Mouse (Mus musculus) liver, embryonic 13.5 days (tissue): ENCODE data around the gene Mrpl17. TPM values are rescaled to one million over a fixed set of nuclear protein-coding genes. Genes with fewer than 3 reads are reported as not detected.
"Not testable (repeated sequence)": the region's sequence is repeated elsewhere in the genome, so short reads cannot be mapped to it uniquely, and the experiment has no call there.

Experiments
- ATAC-seq: fragments of 200-750 bp; cut with Nextera tagmentation; 2 replicates; pipeline ENCODE4 v1.8.0; 2017; ENCODE audit warnings: low read depth, mild to moderate bottlenecking, moderate number of reproducible peaks, moderate library complexity
- DNase-seq: peaks from one replicate; pipeline ENCODE4 v3.0.0; 2022
- H3K27ac ChIP-seq: fragments of 300-500 bp; sonication (generic); 2 replicates; pipeline ENCODE4 v1.5.1; 2015; ENCODE audit warnings: moderate library complexity, mild to moderate bottlenecking, inconsistent platforms
- H3K27me3 ChIP-seq: fragments of 300-500 bp; sonication (generic); 2 replicates; pipeline ENCODE4 v1.6.1; 2015; ENCODE audit warnings: mild to moderate bottlenecking, inconsistent platforms
- H3K36me3 ChIP-seq: fragments of 300-500 bp; sonication (generic); 2 replicates; pipeline ENCODE4 v1.6.1; 2015; ENCODE audit warnings: mild to moderate bottlenecking, inconsistent platforms
- H3K4me1 ChIP-seq: fragments of 300-500 bp; sonication (generic); replicated peaks from 2 replicates; pipeline ENCODE4 v1.6.1; 2015; ENCODE audit warnings: inconsistent platforms
- H3K4me2 ChIP-seq: fragments of 300-500 bp; sonication (generic); 2 replicates; pipeline ENCODE4 v1.6.1; 2015; ENCODE audit warnings: inconsistent platforms, mild to moderate bottlenecking, moderate library complexity
- H3K4me3 ChIP-seq: fragments of 300-500 bp; sonication (generic); replicated peaks from 2 replicates; pipeline ENCODE4 v1.5.1; 2015; ENCODE audit warnings: mild to moderate bottlenecking, inconsistent platforms
- H3K9ac ChIP-seq: fragments of 300-500 bp; sonication (generic); 2 replicates; pipeline ENCODE4 v1.6.1; 2015; ENCODE audit warnings: mild to moderate bottlenecking, inconsistent platforms
- H3K9me3 ChIP-seq: fragments of 300-500 bp; sonication (generic); replicated peaks from 2 replicates; pipeline ENCODE4 v1.6.1; 2016; ENCODE audit warnings: inconsistent platforms
- whole genome bisulfite sequencing: fragments of 180-500 bp; shearing (Covaris S2); methylation state at CpG from one replicate; pipeline ENCODE4 v1.1.7; 2015; ENCODE audit not compliant: insufficient replicate concordance; 5-methylcytosine and 5-hydroxymethylcytosine counted together
- polyA plus RNA-seq: library from polyadenylated mRNA; unstranded; fragments of >200 nt; fragmentation: Nextera tagmentation; extraction: Ambion mirVana; gene quantifications from 2 replicates; pipeline ENCODE4 v1.2.1, GENCODE M21; 2015

Gene Mrpl17
- polyA plus RNA-seq: 302 and 319 TPM in 2 replicates

- peak; percentile 97 for ATAC-seq
- under 1% methylated on average over 48 of the region's 52 CpGs for WGBS
Measured at GRCm38 (mm10) chr7:105810877-105811489, at the start of gene Mrpl17. Mrpl17 (minus strand) TSS chr7:105811099.

DNA sequence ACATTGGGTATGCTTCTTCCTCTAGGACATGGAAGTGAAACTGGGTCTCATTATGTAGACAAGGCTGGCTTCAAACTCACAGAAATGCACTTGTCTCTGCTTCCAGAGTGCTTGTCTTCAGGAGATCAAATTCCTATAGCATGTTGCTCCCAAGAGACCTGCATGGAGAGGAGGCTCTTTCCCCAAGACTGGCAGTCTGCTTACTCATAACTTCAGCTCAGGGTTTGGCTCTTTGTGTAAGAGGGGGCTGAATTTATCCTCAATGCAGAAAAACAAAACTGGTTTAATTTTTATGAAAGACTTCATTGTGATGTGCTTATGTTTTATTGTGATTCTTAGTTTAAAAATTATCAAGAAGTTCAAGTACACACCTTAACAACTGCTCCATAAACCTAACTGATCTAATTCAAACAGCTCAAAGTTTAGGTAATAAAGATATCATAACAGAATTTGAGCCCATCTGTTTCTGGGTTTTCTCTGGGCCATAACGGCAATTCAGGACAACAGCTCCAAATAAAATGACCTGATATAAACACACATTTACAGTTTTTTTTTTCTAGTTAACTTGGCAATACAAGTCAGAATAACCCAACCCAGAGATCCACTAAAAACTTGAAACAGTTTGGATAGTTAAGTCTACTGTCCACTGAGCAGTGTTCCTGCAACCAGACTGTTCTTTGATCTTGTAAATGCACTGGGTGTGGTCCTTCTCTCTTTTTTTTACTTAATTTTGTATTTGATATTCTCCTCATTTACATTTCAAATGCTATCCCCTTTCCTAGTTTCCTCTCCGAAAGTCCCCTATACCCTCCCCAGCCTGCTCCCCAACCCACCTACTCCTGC, 45.0 kb upstream of the Mrpl17 start:
- H3K4me2 ChIP-seq, H3K9ac ChIP-seq, DNase-seq: not testable (repeated sequence)

More at GRCm38 (mm10) chr7:105810877-105811489, at the start of gene Mrpl17:
- H3K27me3 ChIP-seq: no peaks in the 10 kb centered on the region
- H3K9ac ChIP-seq: peak within 1 kb of the TSS; percentile 97
- peaks cover 27% of the 10 kb centered on the region for H3K36me3 ChIP-seq
- H3K4me2 ChIP-seq: peak within 1 kb of the TSS; percentile 85
- peak within 1 kb of the TSS; percentile 89 for H3K4me3 ChIP-seq
- peak; percentile 100 for DNase-seq
- no peaks in the 10 kb centered on the region for H3K9me3 ChIP-seq
- H3K27ac ChIP-seq: peak within 1 kb of the TSS; percentile 74
- H3K4me1 ChIP-seq: peaks cover 27% of the 10 kb centered on the region

DNA sequence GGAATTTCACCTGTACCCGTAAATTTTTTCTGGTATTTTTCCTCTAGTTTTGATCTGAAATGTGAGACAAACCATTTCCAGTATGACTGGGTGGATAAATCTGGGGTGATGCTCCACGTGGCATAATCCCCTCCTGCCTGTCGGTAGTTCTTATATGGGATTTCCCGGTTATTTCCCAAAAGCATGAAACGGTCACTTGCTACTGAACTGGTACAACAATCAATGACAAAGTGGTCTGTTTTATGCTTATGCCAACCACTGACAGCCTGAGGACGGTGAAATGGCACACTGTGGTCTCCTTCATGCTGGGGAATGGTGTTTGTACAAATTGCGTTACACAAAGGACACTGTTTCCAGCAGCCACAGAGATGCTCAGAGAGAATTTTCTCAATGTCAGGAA, 13.4 kb upstream of the Mrpl17 start:
- H3K4me3 ChIP-seq: no peak overlapping the region
- no peaks in the 10 kb centered on the region for H3K27me3 ChIP-seq
- H3K9me3 ChIP-seq: no peaks in the 10 kb centered on the region
- H3K4me1 ChIP-seq: no peaks in the 10 kb centered on the region
- no peak for ATAC-seq
- no peak overlapping the region for H3K4me2 ChIP-seq
- no peak for DNase-seq
- WGBS: 57% methylated on average over 7 of the region's 7 CpGs
- no peaks in the 10 kb centered on the region for H3K36me3 ChIP-seq
- no peak overlapping the region for H3K9ac ChIP-seq
- H3K27ac ChIP-seq: no peak overlapping the region

More for the DNA sequence above, 45.0 kb upstream of the Mrpl17 start:
- not testable (repeated sequence) for H3K9me3 ChIP-seq, H3K36me3 ChIP-seq, H3K27ac ChIP-seq, H3K4me3 ChIP-seq, H3K4me1 ChIP-seq, ATAC-seq, H3K27me3 ChIP-seq
- WGBS: no CpG with 5 or more reads among the region's 2 CpGs

DNA sequence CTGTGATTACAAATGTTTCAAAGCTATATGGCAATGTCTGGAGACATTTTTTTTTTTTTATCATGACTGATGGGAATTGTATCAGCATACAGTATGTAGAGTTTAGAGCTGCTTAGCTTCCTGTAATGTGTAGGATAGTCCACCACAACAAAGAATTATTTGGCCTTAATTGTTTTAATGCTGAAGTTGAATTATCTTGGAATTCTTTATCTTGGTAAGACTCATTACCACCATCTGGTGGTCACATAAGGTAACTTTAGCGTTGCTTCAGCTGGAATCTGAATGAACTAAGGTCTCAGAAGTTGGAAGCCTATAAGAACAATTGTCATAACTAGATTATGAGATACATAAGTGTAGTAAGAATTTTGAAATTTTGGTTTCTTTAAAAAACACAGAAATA, 7.6 kb upstream of the Mrpl17 start:
- WGBS: 0% methylated on average over 1 of the region's 1 CpGs
- no peaks in the 10 kb centered on the region for H3K36me3 ChIP-seq
- H3K27ac ChIP-seq: no peak overlapping the region
- no peaks in the 10 kb centered on the region for H3K9me3 ChIP-seq
- ATAC-seq (no peak), DNase-seq (no peak)
- no peak overlapping the region for H3K4me2 ChIP-seq
- H3K4me1 ChIP-seq: no peaks in the 10 kb centered on the region
- no peak overlapping the region for H3K9ac ChIP-seq
- H3K27me3 ChIP-seq: no peaks in the 10 kb centered on the region
- no peak overlapping the region for H3K4me3 ChIP-seq

DNA sequence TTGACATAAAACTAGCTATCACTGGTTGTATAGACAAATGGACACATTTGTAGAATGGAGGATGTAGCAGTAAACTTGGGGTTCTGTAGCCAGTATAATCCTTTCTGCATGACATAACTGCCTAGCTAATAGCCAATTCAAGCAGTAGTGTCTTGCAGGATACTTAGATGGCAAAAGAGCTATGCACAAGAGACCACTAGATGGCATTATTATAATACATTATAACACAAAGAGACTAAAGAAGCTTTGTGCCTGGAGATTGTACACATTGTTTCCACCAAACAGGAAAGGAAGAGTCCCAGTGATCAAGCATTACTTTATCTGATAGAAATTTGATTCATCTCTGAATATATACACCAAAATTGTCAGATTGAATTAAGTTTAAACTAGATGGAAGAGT, 5.8 kb upstream of the Mrpl17 start:
- H3K27ac ChIP-seq: no peak overlapping the region
- no peaks in the 10 kb centered on the region for H3K9me3 ChIP-seq
- ATAC-seq: no peak
- no peak overlapping the region for H3K4me3 ChIP-seq
- H3K36me3 ChIP-seq: no peaks in the 10 kb centered on the region
- no peak overlapping the region for H3K4me2 ChIP-seq
- DNase-seq: no peak
- no peak overlapping the region for H3K9ac ChIP-seq
- peaks cover 3% of the 10 kb centered on the region for H3K4me1 ChIP-seq
- no peaks in the 10 kb centered on the region for H3K27me3 ChIP-seq

- Histone ChIP-seq H3K27me3 (no peaks in the 10 kb centered on the region), H3K4me1 (peaks cover 26% of the 10 kb centered on the region), H3K9me3 (no peaks in the 10 kb centered on the region), H3K4me2 (no peak overlapping the region), H3K36me3 (peaks cover 16% of the 10 kb centered on the region), H3K27ac (no peak overlapping the region), H3K9ac (no peak overlapping the region), H3K4me3 (no peak overlapping the region)
- DNase-seq: no peak
- 66% methylated on average over 3 of the region's 3 CpGs for WGBS
- no peak for ATAC-seq
Measured at GRCm38 (mm10) chr7:105813326-105813725, 2.4 kb upstream of the Mrpl17 start.

DNA sequence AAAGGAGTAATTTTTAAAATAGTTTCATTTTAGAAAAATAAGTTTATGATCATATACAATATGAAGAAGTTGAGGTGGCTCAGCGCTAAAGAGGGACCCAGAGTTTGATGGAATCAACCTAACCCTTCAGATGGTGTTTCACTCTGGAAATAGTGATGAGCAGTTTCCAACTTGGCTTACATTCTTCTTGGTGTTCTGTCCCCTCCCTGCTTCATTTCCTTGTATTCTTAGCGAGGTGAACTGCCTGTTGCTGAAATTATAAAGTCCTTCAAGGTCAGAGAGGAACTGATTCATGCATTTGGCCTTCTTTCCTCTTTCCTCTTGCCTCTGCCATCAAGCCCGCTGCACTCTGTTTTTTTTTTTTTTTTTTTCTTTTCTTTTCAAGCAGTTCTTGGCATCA, 1.7 kb upstream of the Mrpl17 start:
- Histone ChIP-seq H3K9me3 (no peaks in the 10 kb centered on the region), H3K36me3 (peaks cover 23% of the 10 kb centered on the region), H3K4me1 (peaks cover 27% of the 10 kb centered on the region), H3K4me2 (no peak overlapping the region), H3K27me3 (no peaks in the 10 kb centered on the region), H3K9ac (no peak overlapping the region), H3K4me3 (no peak overlapping the region), H3K27ac (no peak overlapping the region)
- WGBS: 51% methylated on average over 3 of the region's 3 CpGs
- no peak for DNase-seq
- ATAC-seq: no peak

GRCm38 (mm10) chr7:105811516-105811915, 617 bp upstream of the Mrpl17 start:
- Histone ChIP-seq H3K27me3 (no peaks in the 10 kb centered on the region), H3K9me3 (no peaks in the 10 kb centered on the region), H3K4me3 (peak overlapping the region; percentile 29), H3K27ac (no peak overlapping the region), H3K4me2 (peak overlapping the region; percentile 51), H3K9ac (peak overlapping the region; percentile 33; the same call in 1 of the 2 replicates), H3K36me3 (peaks cover 27% of the 10 kb centered on the region), H3K4me1 (peaks cover 27% of the 10 kb centered on the region)
- no peak for DNase-seq
- no peak for ATAC-seq

- peak overlapping the region; percentile 85 for H3K4me2 ChIP-seq
- no peak for ATAC-seq
- peaks cover 27% of the 10 kb centered on the region for H3K36me3 ChIP-seq
- H3K9ac ChIP-seq: peak overlapping the region; percentile 97
- no peaks in the 10 kb centered on the region for H3K27me3 ChIP-seq
- no peaks in the 10 kb centered on the region for H3K9me3 ChIP-seq
- H3K4me1 ChIP-seq: peaks cover 27% of the 10 kb centered on the region
- peak overlapping the region; percentile 74 for H3K27ac ChIP-seq
- H3K4me3 ChIP-seq: peak overlapping the region; percentile 89
- 2% methylated on average over 37 of the region's 37 CpGs for WGBS
- no peak for DNase-seq
Measured at GRCm38 (mm10) chr7:105810280-105810876, 521 bp downstream of the Mrpl17 start.

DNA sequence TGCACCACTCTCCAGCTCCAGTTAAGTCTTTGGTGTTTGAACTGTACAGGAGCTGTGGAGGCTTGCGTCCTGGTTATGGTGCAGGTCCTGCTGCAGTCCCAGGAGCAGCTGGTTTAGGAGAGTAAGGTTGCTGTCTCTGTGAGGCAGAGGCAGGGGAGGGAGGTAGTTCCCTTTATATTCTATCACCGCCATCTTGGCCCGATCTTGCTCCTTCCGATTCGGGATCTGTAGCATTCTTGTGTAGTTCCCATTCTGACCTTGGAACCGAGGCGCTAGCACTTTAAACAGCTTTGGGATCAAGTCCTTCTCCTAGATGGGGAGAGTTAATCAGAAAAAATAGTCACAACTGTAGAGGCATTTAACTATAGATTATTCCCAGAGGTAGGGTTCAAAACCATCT, 1.1 kb downstream of the Mrpl17 start:
- DNase-seq: no peak
- peak overlapping the region; percentile 85 for H3K4me2 ChIP-seq
- 48% methylated on average over 7 of the region's 7 CpGs for WGBS
- H3K27ac ChIP-seq: peak overlapping the region; percentile 74
- peaks cover 27% of the 10 kb centered on the region for H3K36me3 ChIP-seq
- H3K27me3 ChIP-seq: no peaks in the 10 kb centered on the region
- peak overlapping the region; percentile 97 for H3K9ac ChIP-seq
- no peak for ATAC-seq
- H3K9me3 ChIP-seq: no peaks in the 10 kb centered on the region
- H3K4me1 ChIP-seq: peaks cover 27% of the 10 kb centered on the region
- H3K4me3 ChIP-seq: peak overlapping the region; percentile 89

DNA sequence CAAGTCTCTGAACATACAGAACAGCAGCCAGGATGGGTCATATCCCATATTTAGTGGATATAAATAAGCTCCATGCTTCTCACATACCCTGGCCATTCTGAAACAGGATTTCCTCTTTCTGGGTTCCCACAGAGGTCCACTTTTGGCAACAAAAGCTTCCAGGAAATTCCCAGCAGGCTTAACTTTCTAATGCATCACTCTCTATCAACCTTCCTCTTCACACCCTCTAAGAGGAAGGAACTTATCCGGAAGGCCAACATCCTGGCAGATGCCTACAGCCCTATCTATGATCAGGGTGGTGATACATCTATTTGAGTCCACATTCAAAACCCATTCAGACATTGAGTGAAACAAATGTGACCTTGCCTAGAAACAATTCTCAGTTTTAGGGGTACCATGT, 2.5 kb downstream of the Mrpl17 start:
- Histone ChIP-seq H3K9me3 (no peaks in the 10 kb centered on the region), H3K27me3 (no peaks in the 10 kb centered on the region), H3K4me1 (peaks cover 27% of the 10 kb centered on the region), H3K36me3 (peaks cover 27% of the 10 kb centered on the region), H3K4me3 (no peak overlapping the region), H3K27ac (no peak overlapping the region), H3K9ac (no peak overlapping the region), H3K4me2 (no peak overlapping the region)
- 51% methylated on average over 1 of the region's 1 CpGs for WGBS
- DNase-seq (no peak), ATAC-seq (no peak)
